Mouse (Mus musculus) ES-Bruce4 (cell line): Measurements from ENCODE around the gene Hnrnph3.

Source experiments
- CTCF ChIP-seq: IDR thresholded peaks from one replicate; pipeline ENCODE4 v1.8.1; 2011; ENCODE audit warnings: low read depth, low read length
- POLR2A ChIP-seq: IDR thresholded peaks from one replicate; pipeline ENCODE4 v1.8.1; 2011; ENCODE audit warnings: low read length; ENCODE audit not compliant: insufficient read depth

DNA sequence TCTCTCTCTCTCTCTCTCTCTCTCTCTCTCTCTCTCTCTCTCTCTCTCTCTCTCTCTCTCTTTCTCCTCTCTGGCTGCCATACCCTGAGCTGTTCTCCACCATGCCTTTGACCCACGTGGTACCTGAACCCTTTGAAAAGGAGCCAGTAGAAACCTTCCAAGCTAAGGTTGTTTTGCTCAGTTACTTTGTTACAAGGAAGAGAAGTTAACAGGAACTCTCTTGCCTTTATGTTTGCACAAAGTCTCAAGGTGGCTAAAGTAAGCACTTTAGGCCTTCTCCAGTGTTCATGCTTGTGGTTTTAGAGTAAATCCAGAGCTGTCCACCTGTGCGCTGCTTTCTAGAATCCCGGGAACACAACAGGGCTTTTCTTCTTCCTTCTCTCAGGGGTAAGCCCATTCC is 8.2 kb upstream of the Hnrnph3 start:
- no peak for TF ChIP-seq POLR2A
- TF ChIP-seq CTCF: no peak
